In the genomic region with DNA sequence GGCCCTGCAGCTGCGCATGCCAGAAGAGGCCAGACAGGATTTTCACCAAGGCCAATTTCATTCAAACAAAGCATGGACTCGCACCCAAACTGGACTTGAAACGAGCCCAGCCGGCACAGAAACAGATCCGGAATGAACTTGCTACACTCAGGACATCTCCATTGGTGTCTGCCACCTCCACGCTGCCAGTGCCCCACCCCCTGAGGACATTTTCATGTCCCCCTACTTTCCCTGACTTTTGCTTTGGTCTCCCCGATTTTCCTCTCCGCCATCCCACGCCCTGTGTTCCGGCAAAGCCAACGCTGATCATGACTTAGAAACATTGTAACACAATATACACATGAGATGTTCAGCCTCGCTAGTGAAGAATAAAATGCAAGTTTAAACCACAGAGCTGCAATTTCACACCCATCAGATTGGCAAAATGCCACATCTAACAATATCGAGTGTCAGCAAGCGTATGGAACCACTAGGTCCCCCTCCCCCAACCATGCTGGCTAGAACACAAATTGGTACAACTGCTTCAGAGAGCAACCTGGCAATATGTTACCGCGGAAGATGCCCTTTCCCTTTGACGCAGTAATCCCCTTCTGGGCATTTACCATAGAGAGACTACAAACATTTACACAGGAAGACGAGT, we compare ENCODE assay signal across 7 mouse cellular contexts. TPM values are rescaled to one million over a fixed set of nuclear protein-coding genes. Genes with fewer than 3 reads are reported as not detected.
DNase-seq lines count a peak whose midpoint lies in the region.

No protein-coding gene starts in this region.

- DNase-seq in layer of hippocampus, adult 18-20 months (ENCODE audit: low spot score in 2 of 2): peak; percentile 36 to 71
- no peak for DNase-seq in layer of hippocampus, adult 9-11 months
- peak; percentile 50 for DNase-seq in R1 (ENCODE audit: low read depth, low spot score)
- DNase-seq in cerebellum, postnatal 14 days: peak; percentile 85
- DNase-seq in lung, postnatal 36 days: peak; percentile 42
- DNase-seq in ovary, postnatal 10 days (ENCODE audit: low spot score): no peak
- no peak for DNase-seq in retina, embryonic 14.5 days (ENCODE audit: low spot score)

RNA-seq across cellular contexts. Expression of a gene that starts 6.7 kb away (rescaled TPM):
- total RNA-seq in layer of hippocampus, adult 18-20 months (2021): 100 to 1,000 TPM; 139 TPM

Comparison
In these comparisons a context has a peak if more than half of its experiments do, and no peak if none do; other contexts are left out.
1. DNase-seq: peak in layer of hippocampus, adult 18-20 months (2 of 2), R1 (single experiment), cerebellum, postnatal 14 days (2 of 2) and lung, postnatal 36 days (single experiment); none in layer of hippocampus, adult 9-11 months (single experiment), ovary, postnatal 10 days (single experiment) and retina, embryonic 14.5 days (single experiment).